Mouse (Mus musculus): ENCODE measurements around the gene Adamts9. TPM values are rescaled to one million over a fixed set of nuclear protein-coding genes. Genes with fewer than 3 reads are reported as not detected.

The Adamts9 gene
- polyA plus RNA-seq, 1 experiment from 2014 or later = 0.85 TPM

DNA sequence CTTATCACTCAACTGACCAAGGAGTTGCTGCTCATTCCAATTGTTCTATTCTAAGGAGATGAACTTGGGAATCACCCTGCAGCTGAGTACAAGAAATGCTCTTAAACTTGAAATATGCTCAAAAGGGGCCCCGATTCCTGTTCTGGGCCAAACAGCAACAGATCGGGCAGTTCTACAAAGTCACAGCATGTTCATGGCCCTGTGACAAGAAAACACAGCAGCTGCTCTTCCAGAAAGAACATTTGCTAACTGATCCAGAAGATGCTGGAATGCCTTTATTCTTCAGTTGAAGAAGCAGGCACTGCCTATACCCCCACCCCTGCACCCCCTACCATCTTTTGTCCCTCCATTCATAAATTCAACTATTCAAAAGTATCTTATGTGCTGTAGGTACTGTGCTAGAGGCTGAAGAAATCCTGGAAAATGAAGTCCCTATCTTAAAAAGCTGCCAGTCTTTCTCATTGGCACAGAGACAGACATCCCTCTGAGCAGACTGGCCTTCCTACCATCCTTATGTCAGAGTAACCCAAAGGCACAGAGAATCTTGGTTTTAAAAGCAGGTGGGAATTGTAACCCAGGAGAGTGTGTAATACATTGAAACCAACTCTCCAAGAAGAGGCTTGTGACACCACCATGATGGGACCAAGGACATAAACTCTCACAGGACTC, 130.5 kb downstream of the Adamts9 start:
- Histone ChIP-seq H3K27ac (ENCODE audit: low read depth, low read length) (no peak overlapping the region), H3K36me3 (ENCODE audit: control insufficient read depth, insufficient read depth, low read length) (no peaks in the 10 kb centered on the region), H3K9ac (ENCODE audit: low read length) (no peak overlapping the region), H3K9me3 (replicated peaks; ENCODE audit: control insufficient read depth, low read length) (no peaks in the 10 kb centered on the region), H3K4me2 (ENCODE audit: low read length) (no peak overlapping the region), H3K4me3 (ENCODE audit: low read depth, low read length) (no peak overlapping the region), H3K4me1 (ENCODE audit: control insufficient read depth, insufficient read depth, low read length) (peaks cover 11% of the 10 kb centered on the region), H3K27me3 (replicated peaks; ENCODE audit: control insufficient read depth, insufficient read depth, low read length) (no peaks in the 10 kb centered on the region)
- ATAC-seq (no peak), DNase-seq (ENCODE audit: low spot score) (peak; percentile 22)
- WGBS = 53% methylated on average over 2 of the region's 2 CpGs

DNA sequence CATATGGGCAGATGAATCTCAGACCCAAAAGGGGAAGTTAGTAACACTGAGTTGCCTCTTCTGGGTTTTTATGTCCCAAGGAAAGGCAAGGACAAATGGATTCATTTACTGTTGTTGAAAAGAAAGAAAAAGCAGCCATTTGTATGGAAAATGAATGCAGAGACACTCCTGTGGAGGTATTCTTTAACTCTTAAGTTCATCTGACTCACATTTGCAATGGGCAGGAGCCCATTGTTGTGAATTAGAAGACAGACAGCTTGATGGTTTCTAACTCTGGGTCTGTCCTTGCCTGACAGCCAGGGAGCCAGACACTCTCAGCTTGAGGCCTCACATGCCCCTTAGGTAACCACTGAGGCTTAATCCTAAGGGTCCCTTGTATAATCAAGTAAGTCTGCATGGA, 131.7 kb downstream of the Adamts9 start:
- peaks cover 5% of the 10 kb centered on the region for H3K4me1 ChIP-seq (ENCODE audit: control insufficient read depth, insufficient read depth, low read length)
- no peak for DNase-seq (ENCODE audit: low spot score)
- H3K4me3 ChIP-seq (ENCODE audit: low read depth, low read length) = no peak overlapping the region
- H3K36me3 ChIP-seq (ENCODE audit: control insufficient read depth, insufficient read depth, low read length) = no peaks in the 10 kb centered on the region
- no peak overlapping the region for H3K9ac ChIP-seq (ENCODE audit: low read length)
- no peak overlapping the region for H3K27ac ChIP-seq (ENCODE audit: low read depth, low read length)
- no peaks in the 10 kb centered on the region for H3K27me3 ChIP-seq (replicated peaks; ENCODE audit: control insufficient read depth, insufficient read depth, low read length)
- H3K4me2 ChIP-seq (ENCODE audit: low read length) = no peak overlapping the region
- ATAC-seq = no peak
- H3K9me3 ChIP-seq (replicated peaks; ENCODE audit: control insufficient read depth, low read length) = no peaks in the 10 kb centered on the region

DNA sequence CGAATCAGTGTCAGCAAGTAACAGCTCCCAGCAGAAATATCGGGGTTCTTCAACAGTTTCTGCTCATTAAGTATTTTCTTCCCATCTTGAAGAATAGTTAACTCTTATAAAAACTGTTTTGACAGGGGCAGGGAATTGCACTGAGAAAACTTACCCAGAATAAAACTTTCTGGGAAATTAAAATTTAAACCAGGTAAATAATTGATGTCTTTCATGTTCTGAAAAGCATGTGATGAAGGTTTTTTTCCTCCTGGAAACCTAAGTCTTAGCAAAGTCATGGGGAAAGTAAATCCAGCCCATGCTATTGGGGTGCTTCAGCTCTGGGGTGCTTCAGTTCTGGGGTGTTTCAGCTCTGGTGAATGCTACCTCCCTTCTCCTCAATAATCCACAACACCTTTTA, 132.7 kb downstream of the Adamts9 start:
- Histone ChIP-seq H3K27ac (ENCODE audit: low read depth, low read length) (no peak overlapping the region), H3K27me3 (replicated peaks; ENCODE audit: control insufficient read depth, insufficient read depth, low read length) (no peaks in the 10 kb centered on the region), H3K9me3 (replicated peaks; ENCODE audit: control insufficient read depth, low read length) (no peaks in the 10 kb centered on the region), H3K4me1 (ENCODE audit: control insufficient read depth, insufficient read depth, low read length) (no peaks in the 10 kb centered on the region), H3K9ac (ENCODE audit: low read length) (no peak overlapping the region), H3K4me3 (ENCODE audit: low read depth, low read length) (no peak overlapping the region), H3K36me3 (ENCODE audit: control insufficient read depth, insufficient read depth, low read length) (no peaks in the 10 kb centered on the region), H3K4me2 (ENCODE audit: low read length) (no peak overlapping the region)
- ATAC-seq = no peak
- DNase-seq (ENCODE audit: low spot score) = no peak
- WGBS = 89% methylated on average over 2 of the region's 2 CpGs

DNA sequence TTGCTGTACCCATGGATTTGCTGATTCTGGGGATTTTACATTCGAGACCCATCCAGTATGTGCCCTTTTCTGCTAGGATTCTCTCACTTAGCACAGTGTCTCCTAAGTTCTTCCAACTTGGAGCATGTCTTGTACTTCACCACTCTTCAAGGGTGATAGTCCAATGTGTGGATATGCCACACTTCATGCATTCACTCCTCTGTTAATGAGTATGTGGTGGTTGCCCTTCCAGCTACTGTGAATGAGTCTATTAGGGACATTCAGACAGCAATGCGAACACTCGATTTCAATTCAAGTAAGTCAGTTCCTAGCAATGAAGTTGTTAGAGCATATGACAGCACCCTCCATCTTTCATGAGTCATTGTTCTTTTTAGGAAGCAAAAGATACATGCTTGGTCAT, 133.5 kb downstream of the Adamts9 start:
- Histone ChIP-seq H3K4me2 (ENCODE audit: low read length) (no peak overlapping the region), H3K27me3 (replicated peaks; ENCODE audit: control insufficient read depth, insufficient read depth, low read length) (no peaks in the 10 kb centered on the region), H3K4me1 (ENCODE audit: control insufficient read depth, insufficient read depth, low read length) (no peaks in the 10 kb centered on the region), H3K9ac (ENCODE audit: low read length) (no peak overlapping the region), H3K36me3 (ENCODE audit: control insufficient read depth, insufficient read depth, low read length) (no peaks in the 10 kb centered on the region), H3K4me3 (ENCODE audit: low read depth, low read length) (no peak overlapping the region), H3K27ac (ENCODE audit: low read depth, low read length) (no peak overlapping the region), H3K9me3 (replicated peaks; ENCODE audit: control insufficient read depth, low read length) (no peaks in the 10 kb centered on the region)
- 87% methylated on average over 3 of the region's 3 CpGs for WGBS
- DNase-seq (ENCODE audit: low spot score) = no peak
- no peak for ATAC-seq

DNA sequence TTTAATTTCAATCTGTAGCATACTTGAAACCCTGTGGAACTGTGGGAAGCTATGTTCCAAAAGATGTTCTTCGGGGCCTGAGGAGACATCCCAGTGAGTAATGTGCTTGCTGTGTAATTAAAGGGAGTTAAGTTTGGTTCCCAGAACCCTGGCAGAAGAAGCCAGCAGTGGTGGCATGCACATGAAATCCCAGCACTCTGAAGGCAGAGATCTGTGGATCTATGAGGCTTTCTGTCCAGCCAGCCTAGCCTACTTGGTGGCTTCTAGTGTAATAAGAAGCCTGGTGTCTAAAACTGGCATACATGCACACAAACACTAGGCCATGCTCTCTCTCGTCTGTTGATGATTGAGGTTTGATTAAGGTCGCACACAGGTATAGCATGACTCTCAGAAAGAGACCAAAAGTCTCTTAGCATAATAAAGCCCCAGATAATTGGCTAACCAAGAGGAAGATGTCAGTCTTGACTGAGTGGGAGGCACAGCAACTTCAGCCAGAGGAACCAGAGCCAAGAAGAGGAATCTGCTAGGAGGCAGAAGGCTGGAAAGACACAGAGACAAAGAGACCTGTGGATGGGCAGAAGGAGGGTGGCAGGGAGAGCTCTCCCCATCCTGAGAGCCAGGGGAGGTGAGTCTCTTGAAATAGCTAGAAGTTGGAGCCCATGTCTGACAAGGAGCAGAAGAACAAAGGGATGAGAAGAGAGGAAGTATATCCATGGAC, 138.9 kb downstream of the Adamts9 start:
- no peak for DNase-seq (ENCODE audit: low spot score)
- Histone ChIP-seq H3K27ac (ENCODE audit: low read depth, low read length) (no peak overlapping the region), H3K4me3 (ENCODE audit: low read depth, low read length) (no peak overlapping the region), H3K9me3 (replicated peaks; ENCODE audit: control insufficient read depth, low read length) (no peaks in the 10 kb centered on the region), H3K27me3 (replicated peaks; ENCODE audit: control insufficient read depth, insufficient read depth, low read length) (no peaks in the 10 kb centered on the region), H3K4me1 (ENCODE audit: control insufficient read depth, insufficient read depth, low read length) (no peaks in the 10 kb centered on the region), H3K9ac (ENCODE audit: low read length) (no peak overlapping the region), H3K36me3 (ENCODE audit: control insufficient read depth, insufficient read depth, low read length) (no peaks in the 10 kb centered on the region), H3K4me2 (ENCODE audit: low read length) (no peak overlapping the region)
- ATAC-seq = no peak
- WGBS = 88% methylated on average over 3 of the region's 3 CpGs

DNA sequence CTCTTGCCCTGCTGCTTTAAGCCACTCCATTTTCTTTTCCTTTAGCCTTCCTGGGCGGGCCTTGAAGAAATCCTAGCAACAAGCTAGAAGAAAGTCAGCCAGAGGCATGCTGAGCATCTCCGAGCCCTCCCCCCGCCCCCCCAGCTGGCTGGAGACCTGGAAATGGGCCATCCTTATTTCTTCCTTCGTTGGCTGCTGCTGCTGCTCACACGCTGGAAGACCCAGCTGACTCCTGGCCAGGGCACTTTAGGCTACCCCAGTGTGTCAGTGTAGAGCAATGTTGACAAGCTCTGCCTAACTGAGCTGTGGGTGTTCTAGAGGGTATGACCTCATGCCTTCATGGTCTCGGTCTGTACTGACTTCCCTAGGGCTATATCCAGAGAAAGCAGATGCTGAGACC, 140.1 kb downstream of the Adamts9 start:
- no peaks in the 10 kb centered on the region for H3K9me3 ChIP-seq (replicated peaks; ENCODE audit: control insufficient read depth, low read length)
- no peak overlapping the region for H3K9ac ChIP-seq (ENCODE audit: low read length)
- H3K27me3 ChIP-seq (replicated peaks; ENCODE audit: control insufficient read depth, insufficient read depth, low read length) = no peaks in the 10 kb centered on the region
- H3K4me2 ChIP-seq (ENCODE audit: low read length) = no peak overlapping the region
- H3K4me1 ChIP-seq (ENCODE audit: control insufficient read depth, insufficient read depth, low read length) = no peaks in the 10 kb centered on the region
- ATAC-seq = no peak
- H3K4me3 ChIP-seq (ENCODE audit: low read depth, low read length) = no peak overlapping the region
- WGBS = 71% methylated on average over 6 of the region's 6 CpGs
- H3K36me3 ChIP-seq (ENCODE audit: control insufficient read depth, insufficient read depth, low read length) = no peaks in the 10 kb centered on the region
- no peak for DNase-seq (ENCODE audit: low spot score)
- no peak overlapping the region for H3K27ac ChIP-seq (ENCODE audit: low read depth, low read length)

DNA sequence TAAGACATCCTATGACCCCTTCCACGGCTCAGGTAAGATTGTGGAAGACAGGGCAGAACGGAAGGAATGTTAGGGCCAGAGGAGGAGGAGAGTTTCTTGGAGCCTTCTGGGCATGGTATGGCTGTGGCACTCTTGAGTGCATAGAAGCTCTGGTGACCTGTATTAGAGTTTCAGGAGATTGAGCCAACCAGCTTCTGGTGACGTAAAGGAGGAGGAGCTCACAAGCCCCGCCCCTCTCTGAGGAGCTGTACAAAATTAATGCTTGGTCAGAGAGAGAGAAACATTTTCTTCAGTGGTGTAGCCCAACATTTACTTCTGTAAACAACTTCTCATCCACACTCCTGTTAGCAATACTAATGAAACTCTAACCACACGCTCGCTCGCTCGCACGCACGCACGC, 140.9 kb downstream of the Adamts9 start:
- Histone ChIP-seq H3K36me3 (ENCODE audit: control insufficient read depth, insufficient read depth, low read length) (no peaks in the 10 kb centered on the region), H3K4me3 (ENCODE audit: low read depth, low read length) (no peak overlapping the region), H3K4me2 (ENCODE audit: low read length) (no peak overlapping the region), H3K27me3 (replicated peaks; ENCODE audit: control insufficient read depth, insufficient read depth, low read length) (no peaks in the 10 kb centered on the region), H3K9me3 (replicated peaks; ENCODE audit: control insufficient read depth, low read length) (no peaks in the 10 kb centered on the region), H3K27ac (ENCODE audit: low read depth, low read length) (no peak overlapping the region), H3K9ac (ENCODE audit: low read length) (no peak overlapping the region), H3K4me1 (ENCODE audit: control insufficient read depth, insufficient read depth, low read length) (no peaks in the 10 kb centered on the region)
- DNase-seq (ENCODE audit: low spot score) = no peak
- WGBS = 93% methylated on average over 11 of the region's 11 CpGs
- no peak for ATAC-seq

DNA sequence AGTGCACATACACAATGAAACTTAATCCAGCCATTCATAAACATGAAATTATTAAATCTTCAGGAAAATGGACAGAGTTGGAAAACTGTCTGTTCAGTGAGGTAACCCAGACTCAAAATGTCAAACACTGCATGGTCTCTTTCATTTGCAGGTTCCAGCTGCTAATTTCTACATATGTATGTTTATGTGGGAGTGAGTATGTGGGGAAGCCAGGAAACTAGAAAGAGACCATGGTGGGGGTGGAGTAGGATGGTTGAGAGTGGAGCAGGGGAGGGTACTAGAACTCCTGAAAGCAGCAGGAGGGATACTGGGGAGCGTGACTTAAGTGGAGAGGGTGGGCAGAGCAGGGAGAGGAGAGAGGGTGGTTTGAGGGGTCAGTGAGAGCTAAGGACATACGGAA, 141.8 kb downstream of the Adamts9 start:
- Histone ChIP-seq H3K9ac (ENCODE audit: low read length) (no peak overlapping the region), H3K36me3 (ENCODE audit: control insufficient read depth, insufficient read depth, low read length) (no peaks in the 10 kb centered on the region), H3K27ac (ENCODE audit: low read depth, low read length) (no peak overlapping the region), H3K4me1 (ENCODE audit: control insufficient read depth, insufficient read depth, low read length) (no peaks in the 10 kb centered on the region), H3K9me3 (replicated peaks; ENCODE audit: control insufficient read depth, low read length) (no peaks in the 10 kb centered on the region), H3K4me2 (ENCODE audit: low read length) (no peak overlapping the region), H3K4me3 (ENCODE audit: low read depth, low read length) (no peak overlapping the region), H3K27me3 (replicated peaks; ENCODE audit: control insufficient read depth, insufficient read depth, low read length) (no peaks in the 10 kb centered on the region)
- WGBS = 79% methylated on average over 2 of the region's 2 CpGs
- ATAC-seq (no peak), DNase-seq (ENCODE audit: low spot score) (no peak)

DNA sequence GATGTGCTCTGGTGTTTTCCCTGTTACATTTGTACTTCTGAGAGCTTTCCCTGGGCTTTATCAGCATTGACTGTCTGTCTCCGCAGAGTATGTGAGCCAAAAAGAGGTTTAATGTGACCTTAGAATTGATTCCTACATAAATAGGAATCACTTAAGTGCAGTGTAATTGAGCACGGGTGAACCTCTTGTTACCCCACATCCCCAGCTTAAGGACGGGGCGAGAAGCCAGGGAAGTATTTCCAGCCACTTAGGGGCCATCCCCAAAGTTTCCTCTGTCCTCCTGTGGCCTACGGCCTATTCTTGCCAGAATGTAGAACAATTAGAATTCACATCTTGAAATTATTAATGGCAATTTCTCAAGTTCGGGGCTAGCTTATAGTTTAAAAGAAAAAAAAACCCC, 149.5 kb downstream of the Adamts9 start:
- H3K9me3 ChIP-seq (replicated peaks; ENCODE audit: control insufficient read depth, low read length) = no peaks in the 10 kb centered on the region
- H3K4me1 ChIP-seq (ENCODE audit: control insufficient read depth, insufficient read depth, low read length) = no peaks in the 10 kb centered on the region
- H3K36me3 ChIP-seq (ENCODE audit: control insufficient read depth, insufficient read depth, low read length) = no peaks in the 10 kb centered on the region
- H3K4me2 ChIP-seq (ENCODE audit: low read length) = no peak overlapping the region
- no peak for DNase-seq (ENCODE audit: low spot score)
- ATAC-seq = no peak
- H3K4me3 ChIP-seq (ENCODE audit: low read depth, low read length) = no peak overlapping the region
- H3K27ac ChIP-seq (ENCODE audit: low read depth, low read length) = no peak overlapping the region
- no peaks in the 10 kb centered on the region for H3K27me3 ChIP-seq (replicated peaks; ENCODE audit: control insufficient read depth, insufficient read depth, low read length)
- 85% methylated on average over 6 of the region's 6 CpGs for WGBS
- no peak overlapping the region for H3K9ac ChIP-seq (ENCODE audit: low read length)

All from forebrain, embryonic 14.5 days (tissue).